Mouse (Mus musculus): ENCODE measurements around the gene Smoc2.

Gene Smoc2

GRCm38 (mm10) chr17:14353219-14354079, 74.1 kb downstream of the Smoc2 start:
- DNase-seq, result no peak

GRCm38 (mm10) chr17:14361511-14361910, 82.2 kb downstream of the Smoc2 start:
- no peak for DNase-seq

DNA sequence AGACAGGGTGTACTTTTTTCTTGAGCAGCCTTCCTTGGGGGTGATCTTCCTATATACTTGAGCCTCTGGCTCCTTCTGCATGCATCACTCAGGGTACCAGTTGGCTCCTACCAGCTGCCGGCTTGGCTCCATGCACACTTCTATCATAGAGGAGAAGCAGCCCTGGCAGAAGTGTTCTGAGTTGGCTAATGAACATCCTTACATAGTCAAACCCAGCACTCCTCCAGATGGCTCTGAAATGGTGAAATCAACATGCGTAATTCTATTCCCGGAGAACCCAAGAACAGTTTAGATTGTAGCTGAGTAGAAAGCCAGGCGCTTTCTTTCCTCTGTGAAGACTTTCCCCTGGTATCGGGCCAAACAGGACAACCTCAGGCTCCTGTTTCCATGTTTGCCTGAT, 91.2 kb downstream of the Smoc2 start:
- no peak for DNase-seq

GRCm38 (mm10) chr17:14371606-14372005, 92.3 kb downstream of the Smoc2 start:
- peak; percentile 75 for DNase-seq

DNA sequence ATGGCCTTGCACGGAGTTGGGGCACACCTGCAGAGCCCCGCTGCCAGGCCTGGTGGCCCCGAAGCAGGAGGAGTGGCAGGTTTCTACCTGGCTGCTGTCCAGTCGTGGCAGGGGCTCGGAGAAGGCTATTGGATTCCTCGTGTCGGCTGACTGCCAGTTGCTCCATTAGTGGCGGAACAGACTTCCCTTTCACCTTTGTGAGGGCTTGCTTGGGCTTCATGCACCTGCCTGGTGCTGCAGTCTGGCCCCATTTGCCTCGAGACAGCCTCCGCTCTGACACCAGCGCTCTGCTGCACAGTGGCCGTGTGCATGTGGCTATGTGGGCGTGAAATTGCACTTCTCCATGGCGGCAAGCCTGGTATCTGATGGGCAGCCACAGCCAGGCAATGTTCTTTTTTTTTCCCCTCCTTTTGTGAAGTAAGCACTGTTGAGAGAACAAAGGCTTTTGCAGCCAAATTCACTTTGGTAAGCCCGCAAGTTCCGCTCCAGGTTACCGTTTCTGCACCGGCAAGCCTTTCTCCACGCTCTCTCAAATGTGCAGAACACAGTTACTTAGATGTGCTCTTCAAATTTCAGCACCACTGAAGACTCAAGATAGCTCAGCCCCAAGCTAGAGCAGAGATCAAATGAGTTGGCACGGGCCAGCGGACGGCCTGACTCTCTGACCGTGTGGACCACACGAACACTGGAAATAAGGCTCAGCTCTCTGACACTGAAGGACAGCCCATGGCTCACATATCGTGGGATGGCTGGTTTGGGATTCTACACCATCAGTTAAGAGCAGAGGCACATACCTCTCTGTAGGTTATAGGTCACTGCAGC, 93.2 kb downstream of the Smoc2 start:
- peak; percentile 30 for DNase-seq

DNA sequence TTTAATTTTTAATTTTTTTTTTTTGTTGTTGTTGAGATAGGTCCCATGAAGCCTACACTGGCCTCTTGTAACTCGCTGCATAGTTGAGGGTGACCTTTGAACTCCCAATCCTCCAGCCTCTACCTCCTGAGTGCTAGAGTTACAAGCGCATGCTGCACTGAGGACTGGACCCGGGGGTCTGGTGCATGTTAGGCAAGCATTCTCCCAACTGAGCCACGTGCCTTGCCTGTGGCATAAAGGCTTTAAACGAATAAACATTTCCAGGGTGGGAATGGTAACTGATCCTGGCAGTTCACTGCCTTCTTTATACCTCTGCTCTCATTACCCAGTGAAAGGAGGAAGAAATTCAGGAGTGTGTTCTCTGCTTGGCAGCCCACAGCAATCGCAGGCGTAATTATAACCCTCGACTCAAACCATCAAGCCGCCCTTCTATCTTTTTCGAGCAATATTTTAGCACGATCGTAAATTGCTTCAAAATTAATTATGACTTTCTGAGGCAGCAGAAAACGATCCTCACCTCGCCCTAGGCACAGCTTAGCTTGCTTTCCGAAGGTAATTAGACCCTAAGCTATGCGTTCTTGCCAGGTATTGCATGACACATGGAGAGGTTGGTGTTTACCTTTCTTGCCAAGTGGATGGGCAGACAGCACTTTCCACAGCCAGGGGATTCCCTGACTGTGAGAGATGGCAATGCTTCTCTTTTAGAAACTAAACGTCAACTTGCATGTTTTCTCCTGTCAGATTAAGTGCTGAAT, 99.6 kb downstream of the Smoc2 start:
- no peak for DNase-seq

DNA sequence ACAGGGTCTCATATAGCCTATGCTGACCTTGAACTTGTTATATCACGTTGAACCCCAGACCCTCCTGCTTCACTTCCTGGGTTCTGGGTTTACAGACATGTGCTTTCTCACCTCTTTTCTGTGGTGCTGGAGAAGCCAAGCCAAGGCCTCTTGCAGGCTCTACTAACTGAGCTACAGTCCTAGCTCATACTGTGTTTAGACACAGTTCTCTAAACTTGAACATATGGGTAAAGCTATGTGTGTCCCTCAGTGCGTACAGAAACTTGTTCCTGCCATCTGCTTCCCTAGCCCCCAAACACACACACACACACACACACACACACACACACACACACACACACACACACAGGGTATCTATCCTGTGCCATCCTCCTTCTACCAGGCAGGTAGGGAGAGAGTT, 100.2 kb downstream of the Smoc2 start:
- DNase-seq, result no peak

DNA sequence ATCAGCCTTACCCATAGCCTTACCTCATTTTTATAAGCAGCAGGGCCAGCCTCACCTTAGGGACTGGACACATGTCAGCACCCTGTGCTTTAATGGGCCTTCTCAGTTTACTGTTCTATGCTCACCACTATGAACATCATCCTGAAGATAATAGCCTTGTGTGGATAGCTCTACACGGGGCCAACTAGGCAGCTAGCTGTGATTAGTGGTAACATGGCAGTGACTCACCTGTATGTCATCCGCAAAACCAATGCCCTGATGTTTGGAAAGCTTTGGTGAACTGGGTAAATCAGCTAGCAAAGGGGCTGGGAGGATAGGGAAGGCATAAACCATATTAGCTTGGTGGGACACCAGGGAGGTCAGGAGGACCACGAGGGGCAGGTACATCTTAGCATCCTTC, 100.7 kb downstream of the Smoc2 start:
- DNase-seq, result no peak

- DNase-seq, result no peak
Observed at GRCm38 (mm10) chr17:14380526-14380925, 101.2 kb downstream of the Smoc2 start.

DNA sequence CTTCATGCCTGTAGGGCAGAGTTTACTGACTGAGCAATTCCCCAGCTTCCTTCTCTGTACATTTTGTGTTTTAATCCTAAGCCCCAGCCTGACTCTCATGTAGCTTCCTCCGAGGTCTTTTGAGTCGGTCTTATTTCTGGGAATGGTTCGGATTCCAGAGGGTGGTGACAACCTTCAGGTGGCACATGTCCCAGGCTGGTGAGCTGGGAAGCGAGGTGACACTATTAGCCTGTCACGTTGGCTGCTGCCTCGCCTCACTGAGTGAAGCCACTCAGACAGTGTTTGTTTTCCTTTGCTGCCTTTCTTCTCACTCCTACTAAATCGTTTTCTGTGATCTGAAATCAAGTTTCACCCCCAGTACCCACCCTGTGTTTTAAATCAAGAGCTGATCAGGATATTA, 102.2 kb downstream of the Smoc2 start:
- DNase-seq, result no peak

GRCm38 (mm10) chr17:14383981-14384380, 104.7 kb downstream of the Smoc2 start:
- DNase-seq, result no peak

- DNase-seq, result peak; percentile 15
Observed at GRCm38 (mm10) chr17:14384980-14385379, 105.7 kb downstream of the Smoc2 start.

DNA sequence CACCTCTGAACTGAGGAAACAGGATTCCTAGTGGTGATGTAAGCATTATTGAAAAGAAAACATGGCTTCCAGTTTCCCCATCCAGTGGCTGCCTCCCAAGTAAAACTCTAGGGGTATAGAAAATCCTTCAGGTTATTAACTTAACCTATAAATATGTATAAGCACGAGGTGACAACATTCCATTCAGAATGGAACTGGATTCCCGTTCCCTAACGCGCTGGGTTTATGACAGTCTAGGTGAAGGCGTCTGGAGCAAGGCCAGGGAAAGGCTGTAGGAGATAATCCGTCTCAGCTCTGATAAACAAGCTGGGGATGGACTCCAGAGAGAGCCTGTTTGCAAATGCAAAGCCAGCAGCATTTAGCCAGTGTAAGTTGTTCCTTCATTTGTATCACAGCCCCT, 108.0 kb downstream of the Smoc2 start:
- DNase-seq, result no peak

DNA sequence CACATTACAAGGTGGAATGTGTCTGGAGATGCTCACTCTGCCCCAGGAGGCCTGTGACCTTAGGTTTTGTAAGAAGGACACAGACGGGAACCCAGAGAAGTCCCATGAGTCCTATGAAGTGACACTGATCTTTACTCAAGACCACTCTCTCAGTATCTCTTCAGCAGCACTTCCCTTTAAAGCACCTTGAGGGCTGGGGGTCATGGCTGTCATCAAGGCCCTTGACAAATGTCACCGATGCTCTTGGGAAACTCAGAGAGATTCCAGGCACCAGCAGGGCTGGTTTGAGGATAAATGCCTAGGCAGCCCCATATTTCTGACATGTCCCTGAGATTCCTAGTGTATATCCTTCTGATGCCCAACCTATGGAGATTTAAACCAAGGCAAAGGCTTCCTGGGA, 113.1 kb downstream of the Smoc2 start:
- DNase-seq, result no peak

- DNase-seq, result no peak
Observed at GRCm38 (mm10) chr17:14394861-14395260, 115.6 kb downstream of the Smoc2 start.

DNA sequence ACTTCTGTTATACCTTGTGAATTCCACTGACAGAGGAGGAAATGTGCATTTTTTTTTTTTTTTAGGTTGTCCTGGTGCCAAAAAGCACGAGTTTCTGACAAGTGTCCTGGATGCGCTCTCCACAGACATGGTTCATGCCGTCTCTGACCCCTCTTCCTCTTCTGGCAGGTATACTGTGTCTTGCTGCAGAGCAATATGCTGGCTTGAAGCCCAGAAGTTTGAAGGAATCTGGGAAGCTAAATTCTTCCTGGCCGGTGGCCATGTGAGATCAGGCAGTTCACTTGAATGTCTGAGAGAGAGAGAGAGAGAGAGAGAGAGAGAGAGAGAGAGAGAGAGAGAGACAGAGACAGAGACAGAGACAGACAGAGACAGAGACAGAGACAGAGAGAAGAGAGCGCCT, 118.2 kb downstream of the Smoc2 start:
- peak; percentile 64 for DNase-seq

DNA sequence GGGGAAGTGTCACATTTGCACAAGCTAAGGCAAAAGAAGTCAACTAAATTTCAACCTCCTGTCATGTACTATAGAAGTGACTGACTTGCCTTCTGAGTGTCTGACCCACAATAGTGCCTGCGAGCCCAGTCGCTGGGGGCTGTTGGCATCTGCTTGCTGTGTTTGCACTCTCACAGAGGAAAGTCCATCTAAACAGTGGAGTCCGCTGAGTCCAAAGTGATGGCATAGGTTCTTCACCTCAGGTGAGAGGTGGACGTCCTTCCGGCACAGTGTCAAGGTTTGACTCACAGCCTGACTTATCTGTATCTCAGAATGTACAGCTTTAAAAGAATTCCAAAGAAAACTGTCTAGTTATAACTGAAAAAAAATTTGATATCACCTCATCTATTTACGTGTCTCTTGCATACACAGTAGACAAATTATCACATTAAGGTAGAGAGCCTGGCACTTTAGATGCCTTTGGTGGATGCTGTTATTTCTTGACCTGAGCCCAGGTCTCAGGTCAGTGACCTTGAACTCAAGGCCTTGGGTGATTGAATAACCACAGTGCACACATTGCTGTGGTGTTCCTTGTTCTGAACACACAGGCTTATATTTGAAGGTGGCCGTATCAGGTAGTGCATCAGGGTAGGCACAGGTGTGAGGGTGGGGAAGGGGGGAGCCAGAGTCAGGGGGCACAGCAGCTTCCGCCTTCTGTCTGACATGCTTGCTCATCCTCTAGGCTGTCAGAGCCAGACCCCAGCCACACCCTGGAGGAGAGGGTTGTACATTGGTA, 119.5 kb downstream of the Smoc2 start:
- no peak for DNase-seq

GRCm38 (mm10) chr17:14400960-14401359, 121.7 kb downstream of the Smoc2 start:
- DNase-seq, result peak; percentile 39

- DNase-seq, result peak; percentile 29
Observed at GRCm38 (mm10) chr17:14407874-14408273, 128.6 kb downstream of the Smoc2 start.

DNA sequence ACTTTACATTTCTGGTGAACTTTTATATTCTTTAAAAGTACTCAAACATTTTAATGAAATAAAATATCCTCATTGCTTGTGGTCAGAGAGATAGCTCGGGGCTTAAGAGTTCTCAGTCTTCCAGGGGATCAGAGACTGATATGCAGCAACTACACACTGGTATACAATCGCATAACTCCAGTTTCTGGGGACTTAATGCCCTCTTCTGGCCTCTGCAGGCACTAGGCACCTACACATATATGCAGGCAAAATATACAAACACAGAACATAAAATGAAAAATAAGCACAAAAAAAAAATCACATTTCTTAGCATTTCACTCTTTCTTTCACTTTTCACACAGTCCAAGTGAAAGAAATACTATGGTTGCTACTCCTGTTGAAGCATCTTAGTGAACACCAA, 133.2 kb downstream of the Smoc2 start:
- no peak for DNase-seq

- DNase-seq, result no peak
Observed at GRCm38 (mm10) chr17:14414511-14414910, 135.2 kb downstream of the Smoc2 start.

- DNase-seq, result no peak
Observed at GRCm38 (mm10) chr17:14420460-14421046, 141.2 kb downstream of the Smoc2 start.
